Mouse (Mus musculus): Measurements from ENCODE around the gene Gabarap. TPM values are rescaled to one million over a fixed set of nuclear protein-coding genes. Genes with fewer than 3 reads are reported as not detected.
A peak's percentile ranks its signal among the peaks of the same experiment; 100 is the strongest.

Gene Gabarap
- 481 and 495 TPM in 2 replicates for polyA plus RNA-seq (2014; fragmentation: Nextera tagmentation; extraction: Ambion mirVana)

DNA sequence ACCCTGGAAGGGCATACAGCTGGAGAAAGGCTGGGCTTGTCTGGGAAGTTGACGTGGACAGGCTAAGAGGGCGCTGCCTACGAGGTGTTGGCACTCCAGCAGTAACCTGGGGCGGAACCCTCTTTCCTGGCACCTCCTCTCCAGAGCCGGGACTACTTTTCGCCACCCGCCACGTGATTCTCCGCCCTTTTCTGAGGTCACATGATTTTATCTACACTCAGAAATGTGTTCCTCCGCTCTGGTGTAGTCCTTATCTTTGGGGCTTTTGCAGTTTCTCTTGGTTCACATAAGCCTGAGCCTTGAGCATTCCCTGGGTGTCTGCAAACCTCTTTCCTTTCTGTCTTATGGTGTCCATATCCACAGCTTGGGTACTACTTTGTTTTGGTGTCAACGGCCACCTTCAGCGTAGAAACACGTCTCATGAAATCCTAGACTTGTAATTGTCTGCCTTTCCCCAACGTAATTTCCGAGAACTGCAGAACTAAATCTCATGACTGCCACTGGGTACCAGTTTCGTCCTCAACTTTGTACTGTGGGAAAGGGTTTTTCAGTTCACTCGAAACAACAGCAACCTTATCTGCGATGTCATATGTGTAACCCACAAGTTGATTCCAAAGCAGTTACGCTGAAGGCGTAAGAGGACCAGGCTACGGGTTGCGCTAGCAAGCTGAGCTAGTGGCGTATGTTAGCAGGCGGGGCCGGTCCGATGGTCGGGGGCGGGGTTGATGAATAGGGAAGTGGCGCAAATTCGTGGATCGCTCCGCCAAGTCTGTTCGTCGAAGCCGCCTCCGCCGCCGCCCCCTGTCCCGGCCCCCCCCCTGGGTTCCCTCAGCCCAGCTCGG is at the start of gene Gabarap:
Gene Gabarap, plus strand, starts transcription at position 294 of the 842 bp plus-strand sequence.
- peak within 1 kb of the TSS; percentile 78 for H3K4me3 ChIP-seq (ENCODE audit: low read depth, low read length)
- DNase-seq (ENCODE audit: low spot score) (peak; percentile 97), ATAC-seq (replicated peaks; ENCODE audit: low FRiP score, low TSS enrichment, low read depth) (peak; percentile 70)
- peak within 1 kb of the TSS; percentile 83 for H3K9ac ChIP-seq (ENCODE audit: low read length)
- H3K36me3 ChIP-seq (ENCODE audit: control insufficient read depth, insufficient read depth, low read length) = peaks cover 59% of the 10 kb centered on the region
- H3K27ac ChIP-seq (ENCODE audit: low read depth) = peak within 1 kb of the TSS; percentile 88
- H3K4me1 ChIP-seq (replicated peaks; ENCODE audit: control insufficient read depth, insufficient read depth, low read length) = peaks cover 12% of the 10 kb centered on the region
- no peaks in the 10 kb centered on the region for H3K27me3 ChIP-seq (replicated peaks; ENCODE audit: control insufficient read depth, insufficient read depth, low read length)
- no peaks in the 10 kb centered on the region for H3K9me3 ChIP-seq (ENCODE audit: control insufficient read depth, low read length)
- under 1% methylated on average over 40 of the region's 40 CpGs for WGBS
- peak within 1 kb of the TSS; percentile 71 for H3K4me2 ChIP-seq (ENCODE audit: low read length)

DNA sequence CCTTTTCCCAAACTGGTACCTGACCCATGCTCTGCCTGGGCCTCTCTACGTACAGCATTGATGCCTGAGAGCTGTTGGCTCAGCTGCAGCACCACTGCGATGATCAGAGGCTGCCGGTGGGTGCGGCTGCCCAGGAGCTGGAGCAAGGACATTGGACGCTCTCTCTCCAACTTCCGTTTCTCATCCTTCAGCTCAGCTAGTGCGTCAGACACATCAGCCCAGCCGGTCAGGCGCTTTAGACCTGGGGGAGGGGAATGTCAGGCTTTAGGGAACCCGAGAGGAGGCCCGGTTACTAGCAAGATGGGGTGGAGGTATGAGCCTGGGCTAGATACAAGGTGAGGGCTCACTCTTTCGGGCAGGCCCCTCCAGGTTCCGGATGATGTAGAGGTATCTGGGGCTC is 45.7 kb upstream of the Gabarap start:
- Histone ChIP-seq H3K9me3 (ENCODE audit: control insufficient read depth, low read length) (no peaks in the 10 kb centered on the region), H3K27me3 (replicated peaks; ENCODE audit: control insufficient read depth, insufficient read depth, low read length) (no peaks in the 10 kb centered on the region), H3K9ac (ENCODE audit: low read length) (no peak overlapping the region), H3K4me3 (ENCODE audit: low read depth, low read length) (no peak overlapping the region), H3K4me1 (replicated peaks; ENCODE audit: control insufficient read depth, insufficient read depth, low read length) (peaks cover 11% of the 10 kb centered on the region), H3K4me2 (ENCODE audit: low read length) (no peak overlapping the region), H3K27ac (ENCODE audit: low read depth) (no peak overlapping the region), H3K36me3 (ENCODE audit: control insufficient read depth, insufficient read depth, low read length) (peaks cover 21% of the 10 kb centered on the region)
- 74% methylated on average over 13 of the region's 13 CpGs for WGBS
- no peak for ATAC-seq (replicated peaks; ENCODE audit: low FRiP score, low TSS enrichment, low read depth)
- no peak for DNase-seq (ENCODE audit: low spot score)

DNA sequence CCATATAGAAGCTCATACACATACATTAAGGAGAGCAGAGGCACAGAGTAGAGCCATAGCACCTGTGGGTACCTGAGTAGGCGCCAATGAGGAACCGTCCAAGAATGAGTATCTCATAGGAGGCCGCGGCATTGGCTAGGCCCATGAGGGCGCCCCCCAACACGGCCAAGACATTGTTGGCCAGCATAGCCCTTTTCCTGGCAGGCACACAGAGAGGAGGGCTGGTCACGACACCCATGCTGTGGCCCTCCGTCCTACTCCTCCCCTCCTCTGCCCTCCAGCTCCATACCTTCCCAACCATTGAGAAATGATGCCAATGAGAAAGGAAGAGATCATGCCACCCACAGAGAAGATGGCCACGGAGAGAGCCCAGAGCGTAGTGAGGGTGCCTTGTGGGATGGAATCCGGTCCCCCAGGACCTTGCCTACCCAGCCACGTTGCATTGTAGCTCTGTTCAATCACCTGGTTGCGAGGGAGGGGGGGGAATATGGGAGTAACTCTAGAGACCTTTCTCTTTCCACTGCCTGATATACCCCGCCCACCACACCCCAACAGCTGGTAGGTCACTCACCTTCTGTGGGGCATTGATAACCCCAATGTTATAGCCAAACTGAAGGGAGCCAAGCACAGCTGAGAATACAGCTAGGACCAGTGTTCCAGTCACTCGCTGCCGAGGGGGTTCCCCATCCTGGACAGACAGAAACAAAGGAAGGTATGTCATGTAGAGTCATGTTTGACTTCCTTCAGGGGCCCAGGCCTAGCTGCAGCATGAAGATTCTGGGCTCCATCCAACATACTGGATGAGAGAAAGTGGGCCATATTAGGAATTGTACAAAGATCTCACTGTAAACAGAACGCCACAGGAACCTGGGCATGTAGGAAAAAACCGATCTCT is 44.7 kb upstream of the Gabarap start:
- no peaks in the 10 kb centered on the region for H3K27me3 ChIP-seq (replicated peaks; ENCODE audit: control insufficient read depth, insufficient read depth, low read length)
- DNase-seq (ENCODE audit: low spot score) (no peak), ATAC-seq (replicated peaks; ENCODE audit: low FRiP score, low TSS enrichment, low read depth) (no peak)
- H3K4me3 ChIP-seq (ENCODE audit: low read depth, low read length) = peak overlapping the region; percentile 48; the same call in 1 of the 2 replicates
- WGBS = 88% methylated on average over 18 of the region's 18 CpGs
- H3K9me3 ChIP-seq (ENCODE audit: control insufficient read depth, low read length) = no peaks in the 10 kb centered on the region
- H3K4me1 ChIP-seq (replicated peaks; ENCODE audit: control insufficient read depth, insufficient read depth, low read length) = peaks cover 11% of the 10 kb centered on the region
- H3K36me3 ChIP-seq (ENCODE audit: control insufficient read depth, insufficient read depth, low read length) = peaks cover 21% of the 10 kb centered on the region
- peak overlapping the region; percentile 44; the same call in 1 of the 2 replicates for H3K9ac ChIP-seq (ENCODE audit: low read length)
- peak overlapping the region; percentile 81 for H3K27ac ChIP-seq (ENCODE audit: low read depth)
- H3K4me2 ChIP-seq (ENCODE audit: low read length) = peak overlapping the region; percentile 72

DNA sequence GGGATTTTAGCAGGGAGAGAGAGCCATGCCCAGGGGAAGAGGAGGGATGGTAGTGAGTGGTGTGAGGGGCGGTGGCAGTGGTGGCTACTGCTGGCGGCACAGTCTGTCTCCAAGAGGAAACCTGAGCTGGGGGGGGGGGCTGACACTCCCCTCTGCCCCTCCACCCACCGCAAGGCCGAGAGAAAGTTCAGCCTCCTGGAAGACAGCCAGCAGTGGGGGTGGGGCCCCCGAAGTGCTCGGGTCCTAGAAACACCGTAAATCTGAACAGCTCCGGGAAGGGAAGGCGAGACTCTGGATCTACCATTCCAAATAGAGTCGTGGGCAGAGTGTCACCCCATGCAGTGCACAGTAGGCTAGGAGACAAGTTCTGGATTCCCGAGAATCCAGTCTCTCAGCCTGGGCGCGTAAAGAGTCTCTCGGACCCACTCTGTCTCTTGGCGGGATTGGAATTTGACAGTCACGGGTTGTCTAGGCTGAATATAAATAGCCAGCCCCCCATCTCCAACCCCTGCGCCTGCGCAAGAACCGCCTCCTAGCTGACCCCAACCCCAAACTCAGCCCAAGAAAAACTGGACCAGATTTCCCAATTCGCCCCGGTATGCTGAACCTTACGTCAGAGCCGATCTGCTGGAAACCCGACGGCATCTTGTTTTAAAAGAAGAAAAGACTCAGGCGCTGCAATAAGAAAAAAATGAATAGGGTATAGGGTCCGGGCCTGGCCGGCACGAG is 43.4 kb upstream of the Gabarap start:
- H3K4me3 ChIP-seq (ENCODE audit: low read depth, low read length) = peak overlapping the region; percentile 48
- peak overlapping the region; percentile 44 for H3K9ac ChIP-seq (ENCODE audit: low read length)

DNA sequence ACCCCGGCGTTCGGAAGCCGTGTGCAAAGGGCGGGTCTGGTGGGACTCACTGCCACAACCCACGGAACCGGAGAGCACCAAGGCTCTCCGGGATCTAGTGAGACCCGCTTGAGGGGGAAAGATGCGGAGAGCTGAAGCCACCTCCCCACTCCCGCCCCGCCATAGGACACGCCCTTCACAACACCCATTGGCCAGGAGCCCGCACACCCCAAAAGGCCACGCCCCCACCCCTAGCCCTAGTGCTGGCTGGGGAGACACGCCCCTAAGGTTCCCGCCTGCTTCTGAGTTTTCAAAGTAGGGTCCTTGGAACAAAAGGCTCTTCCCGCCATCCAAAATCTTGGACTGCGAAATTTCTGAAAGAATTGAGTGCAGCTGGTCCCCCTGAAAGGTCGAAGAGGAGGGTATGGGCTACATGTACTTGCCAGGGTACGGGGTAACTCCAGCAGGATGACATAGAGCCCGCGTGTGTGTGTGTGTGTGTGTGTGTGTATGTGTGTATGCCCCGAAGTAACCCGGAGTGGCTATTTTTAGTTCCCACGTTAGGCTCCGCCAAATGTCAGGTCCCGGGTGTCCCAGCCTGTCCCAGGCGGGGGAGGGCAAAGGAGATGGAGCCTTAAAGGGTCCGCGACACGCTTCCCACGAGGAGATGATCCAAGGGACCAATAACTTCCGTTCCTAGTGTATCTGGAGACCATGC is 42.7 kb upstream of the Gabarap start, which contains the start of gene Slc2a4:
Gene Slc2a4, minus strand, starts transcription at position 123 of the 697 bp plus-strand sequence.
- Histone ChIP-seq H3K4me1 (replicated peaks; ENCODE audit: control insufficient read depth, insufficient read depth, low read length) (peaks cover 11% of the 10 kb centered on the region), H3K9ac (ENCODE audit: low read length) (peak within 1 kb of the TSS; percentile 66), H3K9me3 (ENCODE audit: control insufficient read depth, low read length) (no peaks in the 10 kb centered on the region), H3K27ac (ENCODE audit: low read depth) (peak within 1 kb of the TSS; percentile 84), H3K36me3 (ENCODE audit: control insufficient read depth, insufficient read depth, low read length) (peaks cover 17% of the 10 kb centered on the region; the same call in 1 of the 2 replicates), H3K4me3 (ENCODE audit: low read depth, low read length) (peak within 1 kb of the TSS; percentile 48), H3K4me2 (ENCODE audit: low read length) (peak within 1 kb of the TSS; percentile 72), H3K27me3 (replicated peaks; ENCODE audit: control insufficient read depth, insufficient read depth, low read length) (no peaks in the 10 kb centered on the region)
- DNase-seq (ENCODE audit: low spot score) (peak; percentile 97), ATAC-seq (replicated peaks; ENCODE audit: low FRiP score, low TSS enrichment, low read depth) (peak; percentile 92)
- under 1% methylated on average over 34 of the region's 34 CpGs for WGBS

More for the DNA sequence above, 43.4 kb upstream of the Gabarap start:
- Histone ChIP-seq H3K27ac (ENCODE audit: low read depth) (peak overlapping the region; percentile 81), H3K9me3 (ENCODE audit: control insufficient read depth, low read length) (no peaks in the 10 kb centered on the region), H3K4me2 (ENCODE audit: low read length) (peak overlapping the region; percentile 72), H3K27me3 (replicated peaks; ENCODE audit: control insufficient read depth, insufficient read depth, low read length) (no peaks in the 10 kb centered on the region), H3K4me1 (replicated peaks; ENCODE audit: control insufficient read depth, insufficient read depth, low read length) (peaks cover 11% of the 10 kb centered on the region), H3K36me3 (ENCODE audit: control insufficient read depth, insufficient read depth, low read length) (peaks cover 21% of the 10 kb centered on the region)
- peak; percentile 44; the same call in 1 of the 2 replicates for ATAC-seq (replicated peaks; ENCODE audit: low FRiP score, low TSS enrichment, low read depth)
- DNase-seq (ENCODE audit: low spot score) = peak; percentile 79
- 1% methylated on average over 29 of the region's 29 CpGs for WGBS

DNA sequence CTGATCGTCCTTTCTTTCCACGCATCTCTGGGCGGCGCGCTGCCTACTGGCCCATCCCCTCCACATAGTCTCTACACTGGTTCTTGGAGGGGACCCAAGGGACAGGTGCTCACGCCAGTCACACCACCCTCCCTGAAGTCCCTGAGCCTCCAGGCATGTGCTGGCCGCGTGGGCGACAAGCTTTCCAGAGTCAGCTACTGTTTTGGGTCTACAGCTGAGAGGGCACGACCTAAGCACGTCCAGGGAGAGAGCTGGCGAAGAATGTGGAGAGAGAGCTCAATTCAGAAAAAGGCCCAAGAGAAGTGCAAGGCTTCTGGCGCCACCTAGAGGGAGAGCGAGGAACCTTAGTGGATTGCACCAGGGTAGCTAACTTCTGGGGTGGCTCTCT is 42.2 kb upstream of the Gabarap start:
- Histone ChIP-seq H3K4me2 (ENCODE audit: low read length) (peak overlapping the region; percentile 72), H3K4me1 (replicated peaks; ENCODE audit: control insufficient read depth, insufficient read depth, low read length) (peaks cover 11% of the 10 kb centered on the region), H3K9me3 (ENCODE audit: control insufficient read depth, low read length) (no peaks in the 10 kb centered on the region), H3K27me3 (replicated peaks; ENCODE audit: control insufficient read depth, insufficient read depth, low read length) (no peaks in the 10 kb centered on the region), H3K27ac (ENCODE audit: low read depth) (peak overlapping the region; percentile 84), H3K36me3 (ENCODE audit: control insufficient read depth, insufficient read depth, low read length) (peaks cover 16% of the 10 kb centered on the region; the same call in 1 of the 2 replicates), H3K4me3 (ENCODE audit: low read depth, low read length) (peak overlapping the region; percentile 48), H3K9ac (ENCODE audit: low read length) (peak overlapping the region; percentile 66)
- 0% methylated on average over 14 of the region's 14 CpGs for WGBS
- ATAC-seq (replicated peaks; ENCODE audit: low FRiP score, low TSS enrichment, low read depth) (peak; percentile 44), DNase-seq (ENCODE audit: low spot score) (peak; percentile 97)

DNA sequence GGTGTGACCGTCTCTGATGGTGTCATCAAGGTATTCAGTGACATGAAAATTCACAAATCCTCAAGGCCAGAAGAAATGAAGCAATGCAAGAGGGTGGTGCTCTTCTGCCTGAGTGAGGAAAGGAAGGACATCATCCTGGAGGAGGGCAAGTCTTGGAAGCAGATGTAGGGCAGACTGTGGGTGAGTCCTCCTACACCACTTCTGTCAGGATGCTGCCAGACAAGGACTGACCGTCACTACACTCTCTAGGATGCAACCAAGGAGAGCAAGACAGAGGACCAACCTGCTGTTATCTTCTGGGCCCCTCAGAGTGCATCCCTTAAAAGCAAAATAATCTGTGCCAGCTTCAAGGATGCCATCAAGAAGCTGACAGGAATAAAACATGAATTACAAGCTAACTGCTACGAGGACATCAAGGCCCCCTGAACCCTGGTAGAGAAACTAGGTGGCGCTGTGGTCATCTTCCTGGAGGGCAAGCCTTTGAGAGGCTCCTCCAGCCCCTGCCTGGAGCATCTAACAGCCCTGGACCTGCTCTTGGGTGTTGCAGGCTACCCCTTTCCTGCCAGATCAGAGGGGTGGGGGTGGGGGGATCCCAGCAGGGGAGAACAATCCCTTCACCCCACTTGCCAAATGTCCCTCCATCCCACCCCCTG is 40.0 kb upstream of the Gabarap start:
- Histone ChIP-seq H3K9ac (ENCODE audit: low read length) (no peak overlapping the region), H3K27me3 (replicated peaks; ENCODE audit: control insufficient read depth, insufficient read depth, low read length) (no peaks in the 10 kb centered on the region), H3K4me3 (ENCODE audit: low read depth, low read length) (no peak overlapping the region), H3K36me3 (ENCODE audit: control insufficient read depth, insufficient read depth, low read length) (no peaks in the 10 kb centered on the region), H3K4me2 (ENCODE audit: low read length) (no peak overlapping the region), H3K9me3 (ENCODE audit: control insufficient read depth, low read length) (no peaks in the 10 kb centered on the region; the same call in 1 of the 2 replicates), H3K4me1 (replicated peaks; ENCODE audit: control insufficient read depth, insufficient read depth, low read length) (peaks cover 11% of the 10 kb centered on the region), H3K27ac (ENCODE audit: low read depth) (no peak overlapping the region)
- WGBS = 40% methylated on average over 4 of the region's 4 CpGs
- ATAC-seq (replicated peaks; ENCODE audit: low FRiP score, low TSS enrichment, low read depth) = no peak
- DNase-seq (ENCODE audit: low spot score) = no peak
